Mouse (Mus musculus) layer of hippocampus, postnatal 25 days (tissue): ENCODE data around the gene Irak3. TPM values are rescaled to one million over a fixed set of nuclear protein-coding genes. Genes with fewer than 3 reads are reported as not detected.

Source experiments
- DNase-seq, 2 experiments: peaks; one replicate each; pipeline ENCODE4 v3.0.0; 2022; ENCODE audit warnings: mixed read lengths in 2 of 2, low spot score in 1 of 2; ENCODE audit errors: extremely low spot score in 1 of 2
- total RNA-seq, 2 experiments: library from RNA; stranded (reverse); gene quantifications; 2 replicates each; pipeline ENCODE4 v1.2.3; 2021

Irak3 gene
- total RNA-seq, 2 experiments from 2014 or later = 0.44 to 0.70 TPM

DNA sequence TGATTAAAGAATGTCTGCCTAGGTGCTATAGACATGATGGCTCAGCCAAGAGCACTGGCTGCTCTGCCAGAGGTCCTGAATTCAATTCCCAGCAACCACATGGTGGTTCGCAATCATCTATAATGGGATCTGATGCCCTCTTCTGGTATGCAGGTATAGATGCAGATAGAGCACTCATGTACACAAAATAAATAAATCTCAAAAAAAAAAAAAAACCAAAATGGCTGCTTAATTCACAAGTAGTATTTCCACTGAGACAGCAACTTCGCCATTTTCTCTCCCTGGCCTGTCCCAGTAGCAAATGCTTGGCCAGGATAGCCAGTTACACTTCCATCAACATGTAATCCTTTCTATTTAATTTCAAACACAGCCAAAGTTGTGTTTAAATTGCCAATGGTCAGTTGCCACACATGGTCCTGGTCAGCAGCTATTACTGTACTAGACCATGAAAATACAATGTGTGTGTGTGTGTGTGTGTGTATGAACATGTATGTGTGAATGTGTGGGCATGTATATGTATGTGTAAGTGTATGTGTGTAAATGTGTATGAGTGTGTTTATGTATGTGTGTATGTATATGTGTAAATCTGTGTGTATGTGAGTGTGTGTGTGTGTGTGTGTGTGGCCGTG lies 90.1 kb downstream of the Irak3 start:
- DNase-seq = no peak

DNA sequence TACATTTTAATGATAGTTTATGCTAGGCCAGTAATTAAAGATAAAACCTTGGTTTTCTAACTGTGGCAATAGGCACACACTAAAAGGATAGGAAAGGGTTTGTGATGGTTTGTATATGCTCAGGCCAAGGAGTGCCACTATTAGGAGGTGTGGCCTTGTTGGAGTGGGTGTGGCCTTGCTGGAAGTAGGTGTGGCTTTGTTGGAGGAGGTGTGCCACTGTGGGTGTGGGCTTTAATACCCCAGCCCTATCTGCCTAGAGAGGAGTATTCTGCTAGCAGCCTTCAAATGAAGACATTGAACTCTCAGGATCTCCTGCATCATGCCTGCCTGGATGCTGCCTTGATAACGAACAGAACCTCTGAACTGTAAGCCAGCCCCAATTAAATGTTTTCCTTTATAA lies 101.1 kb downstream of the Irak3 start:
- DNase-seq = no peak

DNA sequence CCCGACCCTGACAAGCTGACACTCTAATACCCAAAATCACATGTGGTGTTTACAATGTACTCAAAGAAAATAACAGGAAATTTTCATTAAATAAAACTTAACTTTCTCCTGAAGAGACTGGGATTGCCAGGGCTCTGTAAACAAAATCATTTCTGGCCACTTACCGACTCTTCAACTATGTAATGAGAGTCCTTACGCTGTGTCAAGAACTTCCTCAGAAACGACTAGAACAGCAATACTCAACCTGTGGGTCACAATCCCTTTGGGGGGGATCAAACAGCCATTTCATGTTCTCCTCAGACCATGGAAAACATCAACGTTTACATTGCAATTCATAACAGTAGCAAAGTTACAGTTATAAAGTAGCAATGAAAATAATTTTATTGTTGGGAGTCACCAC lies 104.4 kb downstream of the Irak3 start:
- no peak for DNase-seq

DNA sequence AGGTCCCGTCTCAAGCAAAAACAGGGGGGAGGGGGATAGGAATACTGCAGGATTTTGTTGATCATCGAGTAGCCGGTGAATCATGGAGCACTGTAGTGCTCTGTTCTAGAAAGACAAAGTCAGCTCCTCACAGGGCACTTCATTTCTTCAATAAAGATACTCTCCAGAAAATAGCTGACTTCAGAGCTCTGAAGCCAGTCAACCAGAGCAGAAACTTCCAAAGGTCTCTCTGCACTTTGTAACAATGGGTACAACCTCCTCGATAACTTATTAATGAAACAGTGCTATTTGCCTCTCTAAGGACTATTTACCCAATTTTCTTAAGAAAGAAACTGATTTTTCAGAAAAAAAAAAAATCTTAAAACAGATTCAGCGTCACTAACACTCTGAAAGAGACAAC lies 106.2 kb downstream of the Irak3 start:
- no peak for DNase-seq

DNA sequence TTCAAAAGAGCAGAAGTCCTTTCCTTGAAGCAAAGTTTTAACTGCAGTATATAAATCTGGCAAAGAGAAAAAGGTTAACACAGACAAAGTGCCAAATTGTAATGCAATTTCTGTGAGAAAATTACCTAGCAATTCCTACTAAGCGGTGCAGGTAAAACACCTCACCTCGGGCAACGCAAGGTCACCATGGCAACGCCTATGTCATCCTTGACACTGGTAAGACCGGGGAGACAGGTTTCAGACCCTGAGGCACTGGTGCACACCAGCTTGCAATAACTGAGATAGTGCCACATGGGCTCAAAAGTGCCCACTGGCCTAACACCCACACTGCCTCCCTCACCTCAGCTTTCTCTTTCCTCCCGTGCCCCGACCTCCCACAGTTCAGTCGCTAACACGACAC lies 106.8 kb downstream of the Irak3 start:
- no peak for DNase-seq

DNA sequence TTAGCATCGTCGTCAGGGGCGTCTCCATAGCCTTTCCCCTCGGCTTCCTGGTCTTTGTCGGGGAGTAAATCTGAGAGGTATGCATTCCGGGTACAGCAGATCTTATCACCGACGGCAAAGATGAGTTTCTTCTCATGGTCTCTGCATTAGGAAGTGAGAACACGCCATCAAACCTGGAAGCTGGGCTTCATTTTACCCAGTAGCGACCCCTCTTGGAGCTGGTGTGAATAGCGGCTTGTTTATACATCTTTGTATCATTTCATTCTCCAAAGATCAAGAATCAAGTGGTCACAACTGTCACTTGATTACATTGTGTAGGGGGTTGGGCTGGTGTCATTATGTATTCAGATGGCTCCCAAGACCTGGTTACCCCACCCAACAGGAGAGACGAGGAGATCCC lies 109.4 kb downstream of the Irak3 start:
- DNase-seq = no peak

Other genes starting within 250 kb of the Irak3 start
- 1 to 10 TPM; 3.8 to 4.8 TPM for gene Helb, start 89.1 kb downstream of the Irak3 start, total RNA-seq
- 10 to 100 TPM; 56.7 to 68.5 TPM for gene Tmbim4, start 540 bp downstream of the Irak3 start, total RNA-seq
- 10 to 100 TPM; 16.4 to 17.7 TPM for gene Llph, start 24.9 kb upstream of the Irak3 start, total RNA-seq